Mouse (Mus musculus): ENCODE measurements around the gene Rps6ka6. TPM values are rescaled to one million over a fixed set of nuclear protein-coding genes. Genes with fewer than 3 reads are reported as not detected.
A peak's percentile ranks its signal among the peaks of the same experiment; 100 is the strongest.

Rps6ka6 gene
- polyA plus RNA-seq (2015; fragmentation: Nextera tagmentation; extraction: Ambion mirVana) = 4.4 and 6.0 TPM in 2 replicates

GRCm38 (mm10) chrX:111537859-111538258 is at the start of gene Rps6ka6:
Rps6ka6 (minus strand) TSS chrX:111537959.
- DNase-seq (ENCODE audit: low spot score) = no peak

- DNase-seq (ENCODE audit: low spot score) = no peak
Observed at GRCm38 (mm10) chrX:111577044-111577443, 39.3 kb upstream of the Rps6ka6 start.

- DNase-seq (ENCODE audit: low spot score) = no peak
Observed at GRCm38 (mm10) chrX:111518206-111518605, 19.6 kb downstream of the Rps6ka6 start.

- no peak for DNase-seq (ENCODE audit: low spot score)
Observed at GRCm38 (mm10) chrX:111463565-111464093, 74.1 kb downstream of the Rps6ka6 start.

- DNase-seq (ENCODE audit: low spot score) = peak; percentile 50
Observed at GRCm38 (mm10) chrX:111462833-111463564, 74.8 kb downstream of the Rps6ka6 start.

- DNase-seq (ENCODE audit: low spot score) = peak; percentile 14
Observed at GRCm38 (mm10) chrX:111462495-111462832, 75.3 kb downstream of the Rps6ka6 start.

GRCm38 (mm10) chrX:111462092-111462491 is 75.7 kb downstream of the Rps6ka6 start:
- DNase-seq (ENCODE audit: low spot score) = no peak

- DNase-seq (ENCODE audit: low spot score) = no peak
Observed at GRCm38 (mm10) chrX:111460166-111460565, 77.6 kb downstream of the Rps6ka6 start.

GRCm38 (mm10) chrX:111436571-111436970 is 101.2 kb downstream of the Rps6ka6 start:
- DNase-seq (ENCODE audit: low spot score) = no peak

- DNase-seq (ENCODE audit: low spot score) = no peak
Observed at GRCm38 (mm10) chrX:111414775-111415174, 123.0 kb downstream of the Rps6ka6 start.

- DNase-seq (ENCODE audit: low spot score) = no peak
Observed at GRCm38 (mm10) chrX:111404816-111405215, 132.9 kb downstream of the Rps6ka6 start.

- DNase-seq (ENCODE audit: low spot score) = no peak
Observed at GRCm38 (mm10) chrX:111377020-111377419, 160.7 kb downstream of the Rps6ka6 start.

GRCm38 (mm10) chrX:111374177-111374576 is 163.6 kb downstream of the Rps6ka6 start:
- no peak for DNase-seq (ENCODE audit: low spot score)

Other genes starting within 250 kb of the Rps6ka6 start
- 0.10 and 0.12 TPM in 2 replicates for gene Hdx, start 159.1 kb upstream of the Rps6ka6 start, polyA plus RNA-seq (2015; fragmentation: Nextera tagmentation; extraction: Ambion mirVana)

Measured in thymus, postnatal 0 days (tissue).